Mouse (Mus musculus) lung, embryonic 16.5 days (tissue): ENCODE results near the gene Tnks1bp1. TPM values are rescaled to one million over a fixed set of nuclear protein-coding genes. Genes with fewer than 3 reads are reported as not detected.

Source experiments
- polyA plus RNA-seq: library from polyadenylated mRNA; unstranded; fragments of >200 nt; fragmentation: Nextera tagmentation; extraction: Ambion mirVana; gene quantifications from 2 replicates; pipeline ENCODE4 v1.2.1, GENCODE M21; 2015

Tnks1bp1 gene
- polyA plus RNA-seq, 1 experiment from 2014 or later = 65.8 TPM

Other genes with a start within 250 kb of the Tnks1bp1 start
- gene Ube2l6, start 249.2 kb upstream of the Tnks1bp1 start, polyA plus RNA-seq = 76.0 and 82.9 TPM in 2 replicates
- 0.70 and 0.77 TPM in 2 replicates for gene Smtnl1, start 225.4 kb upstream of the Tnks1bp1 start, polyA plus RNA-seq
- 36.9 and 39.3 TPM in 2 replicates for gene Timm10, start 221.0 kb upstream of the Tnks1bp1 start, polyA plus RNA-seq
- gene Slc43a1, start 209.2 kb upstream of the Tnks1bp1 start, polyA plus RNA-seq = 16.5 and 20.4 TPM in 2 replicates
- gene Rtn4rl2, start 161.3 kb upstream of the Tnks1bp1 start, polyA plus RNA-seq = 0.16 and 0.31 TPM in 2 replicates
- 87.3 and 92.8 TPM in 2 replicates for gene Slc43a3, start 111.4 kb upstream of the Tnks1bp1 start, polyA plus RNA-seq
- gene Prg2, start 67.6 kb upstream of the Tnks1bp1 start, polyA plus RNA-seq = 0.78 TPM in 1 of 2 replicates, not detected in the other
- not detected in 2 replicates for gene Prg3, start 59.8 kb upstream of the Tnks1bp1 start, polyA plus RNA-seq
- gene Ssrp1, start 10.8 kb upstream of the Tnks1bp1 start, polyA plus RNA-seq = 260 and 271 TPM in 2 replicates
- 0.55 and 0.87 TPM in 2 replicates for gene P2rx3, start 10.6 kb upstream of the Tnks1bp1 start, polyA plus RNA-seq
- 172 and 194 TPM in 2 replicates for gene Aplnr, start 88.2 kb downstream of the Tnks1bp1 start, polyA plus RNA-seq
- gene Lrrc55, start 149.2 kb downstream of the Tnks1bp1 start, polyA plus RNA-seq = 0.20 and 0.29 TPM in 2 replicates